Mouse (Mus musculus) limb, embryonic 14.5 days (tissue): ENCODE measurements around the gene Slit2. TPM values are rescaled to one million over a fixed set of nuclear protein-coding genes. Genes with fewer than 3 reads are reported as not detected.
A peak's percentile ranks its signal among the peaks of the same experiment; 100 is the strongest.

Source experiments
- ATAC-seq: fragments of 200-750 bp; cut with Nextera tagmentation; 2 replicates; pipeline ENCODE4 v1.8.0; 2017; ENCODE audit warnings: low read depth, moderate number of reproducible peaks, moderate TSS enrichment; ENCODE audit not compliant: low FRiP score
- DNase-seq: peaks from one replicate; pipeline ENCODE4 v3.0.0-alpha.2; 2015; ENCODE audit warnings: low spot score
- H3K27ac ChIP-seq: fragments of 300-500 bp; sonication (generic); replicated peaks from 2 replicates; pipeline ENCODE4 v1.5.1; 2014; ENCODE audit warnings: low read depth, mild to moderate bottlenecking, low read length, moderate library complexity, mixed read lengths
- H3K27me3 ChIP-seq: fragments of 300-500 bp; sonication (generic); 2 replicates; pipeline ENCODE4 v1.6.1; 2014; ENCODE audit warnings: low read length, mixed read lengths; ENCODE audit not compliant: control insufficient read depth, insufficient read depth
- H3K36me3 ChIP-seq: fragments of 300-500 bp; sonication (generic); 2 replicates; pipeline ENCODE4 v1.6.1; 2014; ENCODE audit warnings: mild to moderate bottlenecking, low read length, moderate library complexity, mixed read lengths; ENCODE audit not compliant: control insufficient read depth, insufficient read depth
- H3K4me1 ChIP-seq: fragments of 300-500 bp; sonication (generic); 2 replicates; pipeline ENCODE4 v1.6.1; 2014; ENCODE audit warnings: antibody characterized with exemption, low read length, mixed read lengths; ENCODE audit not compliant: control insufficient read depth, insufficient read depth
- H3K4me2 ChIP-seq: fragments of 300-500 bp; sonication (generic); replicated peaks from 2 replicates; pipeline ENCODE4 v1.6.1; 2014; ENCODE audit warnings: low read depth, mild to moderate bottlenecking, low read length, moderate library complexity; ENCODE audit not compliant: severe bottlenecking
- H3K4me3 ChIP-seq: fragments of 300-500 bp; sonication (generic); replicated peaks from 2 replicates; pipeline ENCODE4 v1.5.1; 2014; ENCODE audit warnings: low read length
- H3K9ac ChIP-seq: fragments of 300-500 bp; sonication (generic); 2 replicates; pipeline ENCODE4 v1.6.1; 2014; ENCODE audit warnings: mild to moderate bottlenecking, low read depth, low read length, moderate library complexity; ENCODE audit not compliant: severe bottlenecking
- H3K9me3 ChIP-seq: fragments of 300-500 bp; sonication (generic); 2 replicates; pipeline ENCODE4 v1.6.1; 2016; ENCODE audit warnings: low read length; ENCODE audit not compliant: control insufficient read depth
- POLR2A ChIP-seq: fragments of 200-500 bp; IDR thresholded peaks from 2 replicates; pipeline ENCODE4 v1.8.0; 2012; ENCODE audit warnings: inconsistent platforms, mild to moderate bottlenecking, moderate library complexity, borderline replicate concordance; ENCODE audit not compliant: insufficient read depth, insufficient read length; ENCODE audit errors: extremely low read depth
- WGBS: fragments of 180-500 bp; shearing (Covaris S2); extraction: QIAGEN DNeasy Blood & Tissue Kit; methylation state at CpG from one replicate; pipeline ENCODE4 v1.1.7; 2014; 5-methylcytosine and 5-hydroxymethylcytosine counted together
- polyA plus RNA-seq, 2 experiments: library from polyadenylated mRNA; depleted of rRNA in 1 of 2; stranded (reverse) in 1 of 2; unstranded in 1 of 2; fragments of >200 nt; fragmentation: Nextera tagmentation in 1 of 2; extraction: Ambion mirVana in 1 of 2; gene quantifications; 2 replicates each; pipeline versions ENCODE4 v1.2.1 to v1.2.3; 2012 to 2014

Gene Slit2
- 19.9 and 27.7 TPM in 2 replicates for polyA plus RNA-seq (2012; rRNA removed)
- polyA plus RNA-seq (2014; fragmentation: Nextera tagmentation; extraction: Ambion mirVana) = 26.3 and 34.2 TPM in 2 replicates

DNA sequence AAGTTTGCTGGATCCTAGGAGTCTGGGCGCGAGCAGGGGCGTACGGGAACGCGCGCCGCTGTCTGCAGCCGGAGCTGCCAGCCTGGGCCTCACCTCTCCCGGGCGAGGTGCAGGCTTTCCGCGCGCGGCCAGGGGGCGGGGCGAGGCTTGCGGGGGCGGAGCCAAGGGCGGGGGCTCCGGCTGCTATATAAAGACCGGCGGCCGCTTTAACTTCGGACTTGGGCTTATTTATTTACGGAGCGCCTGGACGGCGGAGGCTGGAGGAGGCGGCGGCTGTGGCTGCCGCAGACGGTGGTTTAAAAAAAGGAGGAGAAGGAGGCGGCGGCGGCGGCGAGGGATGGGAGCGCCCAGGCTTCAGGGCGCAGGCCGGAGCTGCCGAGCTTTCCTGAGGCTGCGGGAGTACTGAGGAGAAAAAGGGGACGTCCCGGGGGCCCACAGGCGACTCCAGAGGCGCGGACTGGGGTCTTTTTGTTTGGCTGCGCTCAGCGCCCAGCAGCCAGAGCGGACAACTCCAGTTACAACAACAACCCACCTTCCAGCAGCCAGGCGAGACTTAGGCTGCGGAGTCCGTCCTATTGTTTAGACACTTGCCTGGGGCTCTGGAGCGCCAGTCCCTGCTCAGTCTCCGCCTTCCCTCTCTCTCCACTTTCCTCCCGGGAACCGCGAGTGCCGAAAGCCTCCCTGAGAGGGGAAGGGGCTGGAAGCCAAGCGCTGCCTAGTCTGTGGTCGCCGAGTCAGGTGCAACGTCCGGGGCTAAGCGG lies at the start of gene Slit2:
TSS of gene Slit2 (plus strand) at position 198 of the 761 bp plus-strand sequence.
- H3K4me3 ChIP-seq = peak within 1 kb of the TSS; percentile 66
- peak; percentile 93 for TF ChIP-seq POLR2A
- H3K4me1 ChIP-seq = peaks cover 10% of the 10 kb centered on the region; the same call in 1 of the 2 replicates
- under 1% methylated on average over 65 of the region's 66 CpGs for WGBS
- H3K27me3 ChIP-seq = peaks cover 17% of the 10 kb centered on the region
- H3K4me2 ChIP-seq = peak within 1 kb of the TSS; percentile 95
- peak within 1 kb of the TSS; percentile 70 for H3K9ac ChIP-seq
- H3K27ac ChIP-seq = peak within 1 kb of the TSS; percentile 67
- DNase-seq = peak; percentile 69
- no peaks in the 10 kb centered on the region for H3K9me3 ChIP-seq
- peak; percentile 84 for ATAC-seq
- no peaks in the 10 kb centered on the region for H3K36me3 ChIP-seq

DNA sequence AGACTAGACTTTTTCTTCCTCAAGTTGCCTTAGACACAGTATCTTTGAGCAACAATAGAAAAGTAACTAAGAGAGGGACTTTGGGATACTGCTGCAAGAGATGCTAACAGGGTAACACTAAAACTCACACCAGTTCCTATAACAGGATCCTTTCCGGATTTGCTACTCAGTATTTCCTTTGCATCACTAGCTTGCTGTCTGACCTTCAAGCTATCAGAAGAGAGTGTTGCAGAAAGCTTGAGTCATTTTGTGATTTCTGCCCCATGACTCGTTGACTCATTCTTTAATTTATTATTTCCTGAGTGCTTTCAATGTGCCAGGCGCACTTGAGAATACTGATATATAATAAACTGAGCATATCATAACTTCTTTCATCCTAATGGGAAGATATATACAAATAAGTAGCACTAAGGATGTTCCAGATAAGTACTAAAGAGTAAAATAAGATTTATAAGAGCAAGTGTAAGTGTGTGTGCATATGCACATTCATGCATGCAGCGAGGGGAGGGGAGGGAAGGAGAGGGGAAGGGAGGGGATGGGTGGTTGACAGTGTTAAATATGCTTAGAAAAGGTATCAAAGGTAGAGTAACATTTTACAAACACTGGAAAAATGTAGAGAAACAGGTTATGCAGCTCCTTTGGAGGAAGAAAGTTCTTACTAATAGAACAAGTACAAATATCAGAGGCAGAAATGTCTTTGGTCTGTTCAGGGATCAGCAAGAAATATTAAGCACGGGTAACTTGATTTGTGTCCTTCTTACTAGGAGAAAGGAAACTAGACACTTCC lies 44.2 kb upstream of the Slit2 start:
- H3K4me1 ChIP-seq = no peaks in the 10 kb centered on the region
- no peak for ATAC-seq
- 70% methylated on average over 5 of the region's 5 CpGs for WGBS

DNA sequence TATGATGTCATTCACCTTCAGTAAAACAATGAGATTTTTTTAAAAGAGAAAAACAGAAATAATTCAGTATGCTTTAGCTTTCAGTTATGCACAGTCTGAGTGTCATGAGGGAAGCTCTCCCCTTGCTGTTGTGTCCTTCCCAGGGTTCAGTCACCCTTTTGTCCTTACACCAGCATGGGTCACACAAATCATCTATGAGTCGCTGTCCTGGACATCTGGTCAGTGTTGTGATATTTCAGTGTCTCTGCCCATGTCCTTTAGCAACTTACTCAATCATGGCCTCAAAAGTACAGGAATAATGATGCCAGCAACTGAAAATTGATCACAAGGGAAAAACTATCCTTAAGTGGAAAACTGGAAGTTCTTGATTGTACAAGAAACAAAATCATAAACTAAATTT lies 26.5 kb upstream of the Slit2 start:
- no peak overlapping the region for H3K4me2 ChIP-seq
- H3K27me3 ChIP-seq = no peaks in the 10 kb centered on the region
- H3K4me1 ChIP-seq = no peaks in the 10 kb centered on the region
- H3K9me3 ChIP-seq = no peaks in the 10 kb centered on the region
- ATAC-seq (no peak), DNase-seq (no peak)
- TF ChIP-seq POLR2A = no peak
- no peak overlapping the region for H3K27ac ChIP-seq
- no peaks in the 10 kb centered on the region for H3K36me3 ChIP-seq
- no peak overlapping the region for H3K9ac ChIP-seq
- no peak overlapping the region for H3K4me3 ChIP-seq
- 89% methylated on average over 1 of the region's 1 CpGs for WGBS

More for the DNA sequence above, 44.2 kb upstream of the Slit2 start:
- Histone ChIP-seq H3K9me3 (no peaks in the 10 kb centered on the region), H3K9ac (no peak overlapping the region), H3K27ac (no peak overlapping the region), H3K27me3 (no peaks in the 10 kb centered on the region), H3K4me3 (no peak overlapping the region), H3K4me2 (no peak overlapping the region), H3K36me3 (no peaks in the 10 kb centered on the region)
- DNase-seq = no peak
- TF ChIP-seq POLR2A = no peak

DNA sequence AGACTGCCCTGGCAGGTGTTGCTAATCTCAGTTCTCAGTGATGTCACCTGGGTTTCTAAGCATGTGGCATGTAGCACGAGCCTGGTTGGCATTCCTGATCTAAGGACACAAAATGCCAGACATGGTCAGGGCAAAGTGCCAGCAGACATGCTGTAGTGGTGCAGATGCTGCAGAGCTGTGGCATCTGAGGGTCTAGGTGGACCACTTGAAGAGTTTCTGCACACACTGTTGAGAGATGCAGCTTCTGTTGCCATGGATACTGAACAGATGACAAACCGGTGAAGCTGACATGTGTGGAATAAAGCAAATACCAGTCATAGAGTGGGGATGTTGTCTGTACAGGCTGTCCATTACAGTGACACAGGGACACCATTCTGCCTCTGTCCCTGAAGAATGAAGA lies 7.1 kb upstream of the Slit2 start:
- H3K4me2 ChIP-seq = no peak overlapping the region
- WGBS = 61% methylated on average over 2 of the region's 2 CpGs
- no peak overlapping the region for H3K4me3 ChIP-seq
- no peak overlapping the region for H3K27ac ChIP-seq
- ATAC-seq (no peak), DNase-seq (no peak)
- no peaks in the 10 kb centered on the region for H3K27me3 ChIP-seq
- no peak overlapping the region for H3K9ac ChIP-seq
- no peak for TF ChIP-seq POLR2A
- no peaks in the 10 kb centered on the region for H3K4me1 ChIP-seq
- H3K36me3 ChIP-seq = no peaks in the 10 kb centered on the region
- no peaks in the 10 kb centered on the region for H3K9me3 ChIP-seq

DNA sequence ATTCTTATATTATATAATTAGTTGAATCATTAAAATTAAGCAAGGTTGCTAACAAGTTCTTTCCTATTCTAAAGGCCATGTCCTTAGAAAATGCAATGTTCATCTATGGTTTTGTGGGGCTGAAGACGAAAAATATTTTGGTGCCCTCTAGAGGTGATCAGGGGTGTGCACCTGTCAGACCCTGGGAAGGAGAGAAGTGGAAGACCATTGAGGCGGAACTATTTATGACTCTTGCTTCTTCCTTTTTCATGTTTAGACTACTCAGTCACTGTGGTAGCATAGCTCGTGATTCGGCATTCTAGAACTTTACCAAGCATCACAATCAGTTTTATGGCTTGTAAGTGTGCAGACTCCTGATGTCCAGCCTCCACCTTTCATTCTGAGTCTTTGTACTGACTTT lies 3.6 kb upstream of the Slit2 start:
- no peak for TF ChIP-seq POLR2A
- 32% methylated on average over 4 of the region's 4 CpGs for WGBS
- Histone ChIP-seq H3K9me3 (no peaks in the 10 kb centered on the region), H3K27ac (no peak overlapping the region), H3K36me3 (no peaks in the 10 kb centered on the region), H3K9ac (no peak overlapping the region), H3K4me1 (no peaks in the 10 kb centered on the region), H3K27me3 (0 out of 2 replicates have a peak, but pooled peaks cover 4% of the 10 kb centered on the region), H3K4me2 (no peak overlapping the region), H3K4me3 (no peak overlapping the region)
- ATAC-seq = no peak
- DNase-seq = no peak
